Mouse (Mus musculus) CH12.LX (cell line): ENCODE measurements around the gene Tpcn1. TPM values are rescaled to one million over a fixed set of nuclear protein-coding genes. Genes with fewer than 3 reads are reported as not detected.

ENCODE experiments used
- DNase-seq: peaks from one replicate; pipeline ENCODE4 v3.0.0-alpha.2; 2013; ENCODE audit errors: extremely low read depth
- H3K27ac ChIP-seq: 2 replicates; pipeline ENCODE4 v1.5.1; 2012; ENCODE audit warnings: low read depth, mild to moderate bottlenecking, control low read depth, moderate library complexity; ENCODE audit not compliant: insufficient read depth
- H3K27me3 ChIP-seq: replicated peaks from 2 replicates; pipeline ENCODE3; 2012; ENCODE audit warnings: inconsistent platforms
- H3K36me3 ChIP-seq, 2 experiments: replicated peaks in 1 of 2; 2 replicates each; pipeline versions ENCODE3 to v1.6.1; 2012; ENCODE audit warnings: inconsistent platforms in 1 of 2, low read length in 1 of 2, mild to moderate bottlenecking in 1 of 2, mixed read lengths in 1 of 2, moderate library complexity in 1 of 2; ENCODE audit not compliant: control insufficient read depth in 1 of 2, insufficient read depth in 1 of 2
- H3K4me1 ChIP-seq, 2 experiments: 2 replicates each; pipeline ENCODE4 v1.6.1; 2012; ENCODE audit warnings: inconsistent platforms in 1 of 2, moderate library complexity in 1 of 2; ENCODE audit not compliant: insufficient read depth in 2 of 2, control insufficient read depth in 1 of 2
- H3K4me2 ChIP-seq: 2 replicates; pipeline ENCODE4 v1.6.1; 2012; ENCODE audit warnings: low read depth, mild to moderate bottlenecking, control low read depth; ENCODE audit not compliant: poor library complexity, insufficient read depth, severe bottlenecking
- H3K4me3 ChIP-seq, 3 experiments: fragments of 150-350 bp in 1 of 3; sonication (generic) in 1 of 3; replicated peaks in 1 of 3; 2 replicates each; pipeline versions ENCODE3 to v1.5.1; 2011 to 2012; ENCODE audit warnings: low read depth in 2 of 3, low read length in 2 of 3, mild to moderate bottlenecking in 2 of 3, moderate library complexity in 2 of 3, control low read depth in 1 of 3, improper control_type of control experiment in 1 of 3, inconsistent platforms in 1 of 3, mixed read lengths in 1 of 3; ENCODE audit not compliant: poor library complexity in 1 of 3
- H3K79me2 ChIP-seq: replicated peaks from 2 replicates; pipeline ENCODE4 v1.6.1; 2012; ENCODE audit warnings: mild to moderate bottlenecking, moderate library complexity; ENCODE audit not compliant: control insufficient read depth, poor library complexity, insufficient read depth, severe bottlenecking; ENCODE audit errors: extremely low read depth
- H3K9ac ChIP-seq: 2 replicates; pipeline ENCODE4 v1.6.1; 2012; ENCODE audit warnings: low read depth, mild to moderate bottlenecking, control low read depth, moderate library complexity; ENCODE audit not compliant: insufficient read depth
- H3K9me3 ChIP-seq: replicated peaks from 2 replicates; pipeline ENCODE3; 2012; ENCODE audit warnings: low read length, inconsistent platforms, mixed read lengths
- BHLHE40 ChIP-seq: IDR thresholded peaks from 2 replicates; pipeline ENCODE4 v1.6.1; 2011; ENCODE audit warnings: mild to moderate bottlenecking, low read depth, low read length, improper control_type of control experiment
- CHD2 ChIP-seq: IDR thresholded peaks from 2 replicates; pipeline ENCODE4 v1.6.1; 2011; ENCODE audit warnings: low read length, improper control_type of control experiment
- ETS1 ChIP-seq: conservative IDR thresholded peaks from 2 replicates; pipeline ENCODE4 v1.6.1; 2012; ENCODE audit warnings: low read depth, mild to moderate bottlenecking, inconsistent platforms, low read length, improper control_type of control experiment, moderate library complexity
- HCFC1 ChIP-seq: IDR thresholded peaks from 2 replicates; pipeline ENCODE4 v1.6.1; 2012; ENCODE audit warnings: low read depth, mild to moderate bottlenecking, inconsistent platforms, low read length, improper control_type of control experiment
- IRF4 ChIP-seq: IDR thresholded peaks from 2 replicates; pipeline ENCODE4 v1.6.1; 2014; ENCODE audit warnings: low read depth, mild to moderate bottlenecking, inconsistent platforms, low read length, improper control_type of control experiment
- JUN ChIP-seq: IDR thresholded peaks from 2 replicates; pipeline ENCODE4 v1.6.1; 2011; ENCODE audit warnings: low read depth, mild to moderate bottlenecking, low read length, improper control_type of control experiment, moderate library complexity; ENCODE audit not compliant: insufficient read depth
- KAT2A ChIP-seq: IDR thresholded peaks from 2 replicates; pipeline ENCODE4 v1.6.1; 2012; ENCODE audit warnings: low read length, improper control_type of control experiment, inconsistent platforms; ENCODE audit not compliant: insufficient replicate concordance
- MAFK ChIP-seq: IDR thresholded peaks from 2 replicates; pipeline ENCODE4 v1.6.1; 2011; ENCODE audit warnings: low read length, improper control_type of control experiment; ENCODE audit not compliant: insufficient replicate concordance
- MAX ChIP-seq: IDR thresholded peaks from 2 replicates; pipeline ENCODE4 v1.6.1; 2011; ENCODE audit warnings: low read length, improper control_type of control experiment
- MAZ ChIP-seq: IDR thresholded peaks from 2 replicates; pipeline ENCODE4 v1.6.1; 2012; ENCODE audit warnings: low read depth, mild to moderate bottlenecking, inconsistent platforms, low read length, improper control_type of control experiment, moderate library complexity
- MEF2A ChIP-seq: IDR thresholded peaks from 2 replicates; pipeline ENCODE4 v1.6.1; 2014; ENCODE audit warnings: low read depth, mild to moderate bottlenecking, inconsistent platforms, low read length, improper control_type of control experiment, borderline replicate concordance
- MXI1 ChIP-seq: IDR thresholded peaks from 2 replicates; pipeline ENCODE4 v1.6.1; 2011; ENCODE audit warnings: mild to moderate bottlenecking, low read depth, low read length, improper control_type of control experiment
- MYC ChIP-seq: IDR thresholded peaks from 2 replicates; pipeline ENCODE4 v1.6.1; 2011; ENCODE audit warnings: low read depth, mild to moderate bottlenecking, improper control_type of control experiment, low read length
- POLR2AphosphoS2 ChIP-seq: IDR thresholded peaks from 2 replicates; pipeline ENCODE4 v1.6.1; 2011; ENCODE audit warnings: low read depth, low read length, improper control_type of control experiment
- RCOR1 ChIP-seq: conservative IDR thresholded peaks from 2 replicates; pipeline ENCODE4 v1.6.1; 2012; ENCODE audit warnings: low read depth, mild to moderate bottlenecking, inconsistent platforms, low read length, improper control_type of control experiment
- SIN3A ChIP-seq: IDR thresholded peaks from 2 replicates; pipeline ENCODE4 v1.6.1; 2012; ENCODE audit warnings: low read length, improper control_type of control experiment, inconsistent platforms
- TBP ChIP-seq: conservative IDR thresholded peaks from 2 replicates; pipeline ENCODE4 v1.6.1; 2011; ENCODE audit warnings: low read depth, low read length, improper control_type of control experiment
- TCF12 ChIP-seq: IDR thresholded peaks from 2 replicates; pipeline ENCODE4 v1.6.1; 2014; ENCODE audit warnings: low read depth, mild to moderate bottlenecking, inconsistent platforms, low read length, improper control_type of control experiment
- USF1 ChIP-seq: IDR thresholded peaks from 2 replicates; pipeline ENCODE4 v1.6.1; 2014; ENCODE audit warnings: low read depth, mild to moderate bottlenecking, inconsistent platforms, low read length, improper control_type of control experiment
- ZMIZ1 ChIP-seq: IDR thresholded peaks from 2 replicates; pipeline ENCODE4 v1.6.1; 2012; ENCODE audit warnings: low read depth, mild to moderate bottlenecking, inconsistent platforms, low read length, improper control_type of control experiment
- ZNF384 ChIP-seq: IDR thresholded peaks from 2 replicates; pipeline ENCODE4 v1.6.1; 2012; ENCODE audit warnings: low read depth, low read length, improper control_type of control experiment, inconsistent platforms
- dilution Hi-C: fragments of 300-500 bp; cut with MboI; formaldehyde crosslinking; loops from 2 replicates; pipeline ENCODE4 v1.14.3; 2020; ENCODE audit warnings: low sequenced_read_pairs; ENCODE audit not compliant: extremely low pct_unique_long_range_greater_than_20kb, extremely low pct_ligation_motif_present
- in situ Hi-C: fragments of 300-500 bp; cut with MboI; formaldehyde crosslinking; loops from 3 replicates; pipeline ENCODE4 v1.14.3; 2019; ENCODE audit warnings: low sequenced_read_pairs, low pct_ligation_motif_present, low pct_unique_long_range_greater_than_20kb, mixed read lengths
- polyA plus RNA-seq: library from polyadenylated mRNA; unstranded; fragments of >175 nt; gene quantifications from 2 replicates; pipeline ENCODE4 v1.2.1, GENCODE M21; 2012; ENCODE audit warnings: low read depth; ENCODE audit not compliant: insufficient read length
- total RNA-seq, 2 experiments: library from RNA; depleted of rRNA; stranded (reverse); fragments of 300-350 nt in 1 of 2; fragments of >200 nt in 1 of 2; gene quantifications; 2 replicates each; pipeline ENCODE4 v1.2.3; 2012 to 2014

The Tpcn1 gene
- total and polyA plus RNA-seq, 3 experiments, result 0.90 to 5.4 (median 2.2) TPM

GRCm38 (mm10) chr5:120527296-120527964 lies 61.0 kb downstream of the Tpcn1 start:
- TF ChIP-seq CHD2 (no peak), TCF12 (no peak), ZMIZ1 (no peak), ZNF384 (no peak), HCFC1 (no peak), POLR2AphosphoS2 (no peak), ETS1 (no peak), MYC (no peak), BHLHE40 (no peak)
- DNase-seq, result no peak
- Histone ChIP-seq H3K9me3 (peaks cover 6% of the 10 kb centered on the region), H3K4me1 (peaks cover 6 to 20% of the 10 kb centered on the region in 2 experiments), H3K27ac (no peak overlapping the region), H3K79me2 (no peaks in the 10 kb centered on the region), H3K27me3 (no peaks in the 10 kb centered on the region), H3K4me2 (no peak overlapping the region), H3K9ac (no peak overlapping the region), H3K36me3 (peaks cover 11 to 74% of the 10 kb centered on the region in 2 experiments), H3K4me3 (no peak overlapping the region)
- in situ Hi-C loops, result no loop called here
- dilution Hi-C loops, result no loop called here

- TF ChIP-seq MAZ (no peak), RCOR1 (no peak), MAX (0 out of 2 replicates have a peak, but pooled peaks have one; percentile 30), MXI1 (peak; percentile 59; the same call in 1 of the 2 replicates), IRF4 (peak; percentile 73; the same call in 1 of the 2 replicates), USF1 (no peak), MAFK (0 out of 2 replicates have a peak, but pooled peaks have one; percentile 8), BHLHE40 (0 out of 2 replicates have a peak, but pooled peaks have one; percentile 44), JUN (0 out of 2 replicates have a peak, but pooled peaks have one; percentile 8), KAT2A (no peak), MEF2A (peak; percentile 72), ETS1 (peak; percentile 62), SIN3A (peak; percentile 45; the same call in 1 of the 2 replicates), TBP (0 out of 2 replicates have a peak, but pooled peaks have one; percentile 30)
- H3K27me3 ChIP-seq, result no peaks in the 10 kb centered on the region
- in situ Hi-C loops, result no loop called here
- no peak overlapping the region for H3K9ac ChIP-seq
- H3K9me3 ChIP-seq, result peaks cover 6% of the 10 kb centered on the region
- peaks cover 21 to 76% of the 10 kb centered on the region in 2 experiments for H3K36me3 ChIP-seq
- H3K4me3 ChIP-seq, result peak overlapping the region in 1 of 3 experiments; percentile 4
- no peak overlapping the region for H3K27ac ChIP-seq
- dilution Hi-C loops, result no loop called here
- DNase-seq, result peak; percentile 67
- no peaks in the 10 kb centered on the region for H3K79me2 ChIP-seq
- H3K4me1 ChIP-seq, result peaks cover 6 to 20% of the 10 kb centered on the region in 2 experiments
- H3K4me2 ChIP-seq, result peak overlapping the region; percentile 38; the same call in 1 of the 2 replicates
These were observed 62.2 kb downstream of the Tpcn1 start for GRCm38 (mm10) chr5:120526311-120526710.
